Mouse (Mus musculus): ENCODE data around the gene Pdss1. TPM values are rescaled to one million over a fixed set of nuclear protein-coding genes. Genes with fewer than 3 reads are reported as not detected.

Pdss1 gene
- total and polyA plus RNA-seq, 3 experiments, result 35.1 to 42.1 TPM; not detected in 1

- H3K27me3 ChIP-seq (ENCODE audit: control insufficient read depth in 1 of 2, insufficient read depth in 2 of 2, low read length in 2 of 2), result no peaks in the 10 kb centered on the region
- no peak for TF ChIP-seq NRF1 (IDR thresholded peaks at IDR 0.05; ENCODE audit: insufficient read depth, low read depth, low read length, poor library complexity, severe bottlenecking)
- no peak for TF ChIP-seq MYB (IDR thresholded peaks at IDR 0.05; ENCODE audit: low read depth, low read length)
- no peak for TF ChIP-seq E2F4 (IDR thresholded peaks at IDR 0.05; ENCODE audit: borderline replicate concordance, low read depth, low read length)
- no peak for TF ChIP-seq JUND (IDR thresholded peaks at IDR 0.05; ENCODE audit: low read depth, low read length)
- no peak for TF ChIP-seq CHD1 (IDR thresholded peaks at IDR 0.05; ENCODE audit: low read depth, low read length)
- no peak for TF ChIP-seq UBTF (IDR thresholded peaks at IDR 0.05; ENCODE audit: borderline replicate concordance, insufficient read depth, low read depth, low read length)
- no peak for TF ChIP-seq RCOR1 (IDR thresholded peaks at IDR 0.05; ENCODE audit: low read depth, low read length)
- no peak for TF ChIP-seq MAX (IDR thresholded peaks at IDR 0.05; ENCODE audit: low read length)
- TF ChIP-seq GATA1 (IDR thresholded peaks at IDR 0.05; ENCODE audit: low read depth, low read length), result no peak
- TF ChIP-seq TBP (IDR thresholded peaks at IDR 0.05; ENCODE audit: low read depth, low read length), result no peak
- TF ChIP-seq MXI1 (IDR thresholded peaks at IDR 0.05; ENCODE audit: low read depth, low read length), result no peak
- TF ChIP-seq MEF2A (IDR thresholded peaks at IDR 0.05; ENCODE audit: extremely low read depth, insufficient replicate concordance, low read depth, low read length, poor library complexity, severe bottlenecking), result no peak
- TF ChIP-seq TCF12 (IDR thresholded peaks at IDR 0.05; ENCODE audit: low read depth, low read length), result no peak
- TF ChIP-seq POLR2AphosphoS2 (IDR thresholded peaks at IDR 0.05; ENCODE audit: low read length), result no peak
- TF ChIP-seq ZKSCAN1 (IDR thresholded peaks at IDR 0.05; ENCODE audit: low read depth, low read length), result no peak
- no peak for TF ChIP-seq SIN3A (IDR thresholded peaks at IDR 0.05; ENCODE audit: low read length)
Measured at GRCm38 (mm10) chr2:22873159-22873558, 22.2 kb upstream of the Pdss1 start.

GRCm38 (mm10) chr2:22874628-22875027, 20.7 kb upstream of the Pdss1 start:
- no peak overlapping the region for H3K4me3 ChIP-seq (ENCODE audit: control insufficient read depth in 1 of 2, insufficient read depth in 1 of 2, low read depth in 2 of 2, low read length in 2 of 2)
- H3K4me1 ChIP-seq (ENCODE audit: control insufficient read depth in 1 of 2, insufficient read depth in 2 of 2, low read length in 2 of 2), result no peaks in the 10 kb centered on the region
- H3K79me2 ChIP-seq (ENCODE audit: control insufficient read depth, insufficient read depth, low read length, poor library complexity), result no peaks in the 10 kb centered on the region
- no peak for DNase-seq (ENCODE audit: low read depth, low spot score)
- H3K27ac ChIP-seq (ENCODE audit: control insufficient read depth, low read depth, low read length), result no peak overlapping the region
- no peaks in the 10 kb centered on the region for H3K27me3 ChIP-seq (ENCODE audit: control insufficient read depth in 1 of 2, insufficient read depth in 2 of 2, low read length in 2 of 2)
- no peak overlapping the region for H3K9ac ChIP-seq (ENCODE audit: control insufficient read depth, low read depth, low read length, poor library complexity, severe bottlenecking)
- peaks cover 0 to 19% of the 10 kb centered on the region in 2 experiments; a peak in 2 of 4 replicates for H3K36me3 ChIP-seq (ENCODE audit: control insufficient read depth in 1 of 2, insufficient read depth in 2 of 2, low read length in 2 of 2)
- TF ChIP-seq KAT2A (conservative IDR thresholded peaks at IDR 0.05; ENCODE audit: low read depth, low read length) (no peak), BHLHE40 (IDR thresholded peaks at IDR 0.05; ENCODE audit: borderline replicate concordance, low read depth, low read length) (no peak), MAZ (IDR thresholded peaks at IDR 0.05; ENCODE audit: low read depth, low read length) (no peak), NELFE (IDR thresholded peaks at IDR 0.05; ENCODE audit: low read depth, low read length) (no peak), NRF1 (IDR thresholded peaks at IDR 0.05; ENCODE audit: insufficient read depth, low read depth, low read length, poor library complexity, severe bottlenecking) (no peak), USF2 (IDR thresholded peaks at IDR 0.05; ENCODE audit: borderline replicate concordance in 1 of 2, insufficient read depth in 1 of 2, low read depth in 1 of 2, low read length in 2 of 2) (no peak), UBTF (IDR thresholded peaks at IDR 0.05; ENCODE audit: borderline replicate concordance, insufficient read depth, low read depth, low read length) (no peak), E2F4 (IDR thresholded peaks at IDR 0.05; ENCODE audit: borderline replicate concordance, low read depth, low read length) (no peak), CTCF (IDR thresholded peaks at IDR 0.05 in 2 of 3, conservative IDR thresholded peaks at IDR 0.05 in 1 of 3; ENCODE audit: control insufficient read depth in 1 of 3, insufficient read depth in 1 of 3, low read depth in 2 of 3, low read length in 3 of 3, poor library complexity in 1 of 3, severe bottlenecking in 1 of 3) (no peak), SIN3A (IDR thresholded peaks at IDR 0.05; ENCODE audit: low read length) (no peak), EP300 (IDR thresholded peaks at IDR 0.05; ENCODE audit: low read depth in 1 of 2, low read length in 2 of 2) (no peak), CHD1 (IDR thresholded peaks at IDR 0.05; ENCODE audit: low read depth, low read length) (no peak), ZNF384 (IDR thresholded peaks at IDR 0.05; ENCODE audit: low read depth, low read length) (no peak), ETS1 (IDR thresholded peaks at IDR 0.05; ENCODE audit: low read depth, low read length) (no peak), MYB (IDR thresholded peaks at IDR 0.05; ENCODE audit: low read depth, low read length) (no peak), USF1 (IDR thresholded peaks at IDR 0.05; ENCODE audit: low read depth, low read length) (no peak), MYC (IDR thresholded peaks at IDR 0.05; ENCODE audit: low read depth, low read length) (no peak)
- H3K9me3 ChIP-seq (replicated peaks; ENCODE audit: insufficient read depth, low read length), result no peaks in the 10 kb centered on the region

More at GRCm38 (mm10) chr2:22873159-22873558, 22.2 kb upstream of the Pdss1 start:
- no peaks in the 10 kb centered on the region for H3K79me2 ChIP-seq (ENCODE audit: control insufficient read depth, insufficient read depth, low read length, poor library complexity)
- no peak for DNase-seq (ENCODE audit: low read depth, low spot score)
- no peak overlapping the region for H3K9ac ChIP-seq (ENCODE audit: control insufficient read depth, low read depth, low read length, poor library complexity, severe bottlenecking)
- no peaks in the 10 kb centered on the region for H3K9me3 ChIP-seq (replicated peaks; ENCODE audit: insufficient read depth, low read length)
- H3K27ac ChIP-seq (ENCODE audit: control insufficient read depth, low read depth, low read length), result no peak overlapping the region
- H3K36me3 ChIP-seq (ENCODE audit: control insufficient read depth in 1 of 2, insufficient read depth in 2 of 2, low read length in 2 of 2), result peaks cover 0 to 19% of the 10 kb centered on the region in 2 experiments; a peak in 2 of 4 replicates
- no peak overlapping the region for H3K4me3 ChIP-seq (ENCODE audit: control insufficient read depth in 1 of 2, insufficient read depth in 1 of 2, low read depth in 2 of 2, low read length in 2 of 2)
- H3K4me1 ChIP-seq (ENCODE audit: control insufficient read depth in 1 of 2, insufficient read depth in 2 of 2, low read length in 2 of 2), result no peaks in the 10 kb centered on the region

Measured in MEL (cell line).